Mouse (Mus musculus) E14TG2a.4 (cell line): ENCODE measurements around the gene Rapgef3.

Experiments used
- CTCF ChIP-seq: conservative IDR thresholded peaks from 2 replicates; pipeline ENCODE4 v1.5.1; 2014; ENCODE audit warnings: low read length
- NANOG ChIP-seq: IDR thresholded peaks from 2 replicates; pipeline ENCODE4 v1.6.1; 2014; ENCODE audit warnings: borderline replicate concordance, low read length, mixed read lengths

DNA sequence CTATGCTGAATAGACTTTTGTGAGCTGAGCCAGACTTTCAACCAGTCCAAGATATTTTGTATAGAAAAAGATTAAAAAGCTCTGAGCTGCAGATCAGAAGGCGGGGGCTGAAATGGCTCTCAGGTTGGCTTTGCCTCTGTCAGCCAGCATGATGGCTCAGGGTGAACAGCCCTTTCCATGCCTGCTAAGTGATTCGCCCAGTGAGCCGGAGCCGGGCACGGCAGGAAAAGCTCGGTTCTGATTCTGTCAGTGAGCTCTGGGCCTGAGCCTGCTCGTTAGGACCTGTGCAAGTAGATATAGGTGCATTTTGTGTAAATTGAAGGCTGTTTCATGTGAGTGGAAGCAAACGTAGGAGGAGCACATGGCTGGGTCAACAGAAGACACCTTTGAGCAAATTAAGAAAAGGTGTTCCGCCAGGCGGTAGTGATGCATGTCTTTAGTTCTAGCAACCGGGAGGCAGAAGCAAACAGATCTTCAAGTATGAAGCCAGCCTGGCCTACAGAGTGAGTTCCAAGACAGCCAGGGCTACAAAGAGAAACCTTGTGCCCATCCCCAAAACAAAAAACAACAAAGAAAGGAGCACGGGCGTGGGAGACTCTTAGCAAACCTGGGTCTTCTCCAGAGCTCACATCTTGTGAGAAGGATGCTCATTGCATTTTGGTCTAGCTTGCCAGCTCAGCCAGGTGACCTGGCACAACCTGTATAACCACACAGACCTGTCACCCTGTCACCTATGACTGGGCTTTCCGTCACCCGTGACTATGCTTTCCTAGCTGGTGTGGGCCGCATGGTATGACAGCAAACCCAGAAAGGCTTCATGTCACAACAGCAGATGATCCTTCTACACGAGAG lies 43.2 kb downstream of the Rapgef3 start:
- TF ChIP-seq CTCF (no peak), NANOG (no peak)
